19 mouse cellular contexts compared by ENCODE assay signal in genomic region chr10:63689233-63689632, GRCm38 (mm10).
"Had no signal": no experiment of that assay in that cellular context is flagged by ENCODE, and none has a peak within 500 bp of the region (broad histone marks: within the 10 kb centered on the region; RNA-seq: fewer than 3 reads in every experiment).

No protein-coding gene starts in this region.

- H3K9me3 ChIP-seq: kidney, embryonic 15.5 days; liver, embryonic 15.5 days; neural tube, embryonic 12.5 days; neural tube, embryonic 15.5 days; stomach, embryonic 15.5 days had no signal

- H3K27ac ChIP-seq: kidney, embryonic 15.5 days; left cerebral cortex, adult 2 months; liver, embryonic 15.5 days; neural tube, embryonic 12.5 days; neural tube, embryonic 15.5 days; stomach, embryonic 15.5 days had no signal

- H3K4me2 ChIP-seq: kidney, embryonic 15.5 days; liver, embryonic 15.5 days; midbrain, embryonic 11.5 days; neural tube, embryonic 12.5 days; neural tube, embryonic 15.5 days; stomach, embryonic 15.5 days had no signal

- H3K4me3 ChIP-seq: kidney, embryonic 15.5 days; left cerebral cortex, adult 2 months; liver, embryonic 15.5 days; neural tube, embryonic 12.5 days; neural tube, embryonic 15.5 days; stomach, embryonic 15.5 days had no signal

- H3K9ac ChIP-seq: kidney, embryonic 15.5 days; liver, embryonic 15.5 days; neural tube, embryonic 12.5 days; neural tube, embryonic 15.5 days; stomach, embryonic 15.5 days had no signal

- DNase-seq: kidney, adult 11 months; kidney, adult 8-10 months; kidney, postnatal 10 days; kidney, postnatal 36 days; layer of hippocampus, postnatal 36 days; lung, adult 2 months; lung, postnatal 14 days; lung, postnatal 4 days; midbrain, embryonic 14.5 days; right cerebral cortex, postnatal 25 days; spleen, adult 18-20 months; thymus, postnatal 25 days had no signal

- H3K4me1 ChIP-seq: kidney, embryonic 15.5 days; liver, embryonic 15.5 days; neural tube, embryonic 12.5 days; neural tube, embryonic 15.5 days; stomach, embryonic 15.5 days had no signal

- H3K36me3 ChIP-seq: kidney, embryonic 15.5 days; liver, embryonic 15.5 days; neural tube, embryonic 12.5 days; neural tube, embryonic 15.5 days; stomach, embryonic 15.5 days had no signal

- H3K27me3 ChIP-seq: kidney, embryonic 15.5 days; liver, embryonic 15.5 days; neural tube, embryonic 12.5 days; neural tube, embryonic 15.5 days; stomach, embryonic 15.5 days had no signal
